Mouse (Mus musculus) heart, embryonic 14.5 days (tissue): ENCODE data around the gene Arrb1. TPM values are rescaled to one million over a fixed set of nuclear protein-coding genes. Genes with fewer than 3 reads are reported as not detected.

Experiments used
- ATAC-seq: fragments of 200-750 bp; cut with Nextera tagmentation; 2 replicates; pipeline ENCODE4 v1.8.0; 2017; ENCODE audit warnings: low read depth, moderate TSS enrichment; ENCODE audit not compliant: insufficient number of reproducible peaks, insufficient read depth, low FRiP score
- H3K27ac ChIP-seq, 2 experiments: fragments of 200-500 bp in 1 of 2; fragments of 300-500 bp in 1 of 2; sonication (generic) in 1 of 2; replicated peaks in 1 of 2; 2 replicates each; pipeline ENCODE4 v1.5.1; 2012 to 2014; ENCODE audit warnings: low read depth in 2 of 2, low read length in 2 of 2, control low read depth in 1 of 2, mild to moderate bottlenecking in 1 of 2, mixed read lengths in 1 of 2; ENCODE audit not compliant: control insufficient read depth in 1 of 2, insufficient read depth in 1 of 2
- H3K27me3 ChIP-seq: fragments of 300-500 bp; sonication (generic); 2 replicates; pipeline ENCODE4 v1.6.1; 2014; ENCODE audit warnings: mild to moderate bottlenecking, low read length, control low read depth; ENCODE audit not compliant: control insufficient read depth, insufficient read depth
- H3K36me3 ChIP-seq: fragments of 300-500 bp; sonication (generic); 2 replicates; pipeline ENCODE4 v1.6.1; 2014; ENCODE audit warnings: mild to moderate bottlenecking, control low read depth, low read length, mixed read lengths; ENCODE audit not compliant: control insufficient read depth, insufficient read depth
- H3K4me1 ChIP-seq, 2 experiments: fragments of 200-500 bp in 1 of 2; fragments of 300-500 bp in 1 of 2; sonication (generic) in 1 of 2; 2 replicates each; pipeline ENCODE4 v1.6.1; 2012 to 2014; ENCODE audit warnings: low read length in 2 of 2, control low read depth in 1 of 2, mixed read lengths in 1 of 2; ENCODE audit not compliant: control insufficient read depth in 2 of 2, insufficient read depth in 2 of 2
- H3K4me2 ChIP-seq: fragments of 300-500 bp; sonication (generic); 2 replicates; pipeline ENCODE4 v1.6.1; 2014; ENCODE audit warnings: mild to moderate bottlenecking, low read length
- H3K4me3 ChIP-seq, 2 experiments: fragments of 200-500 bp in 1 of 2; fragments of 300-500 bp in 1 of 2; sonication (generic) in 1 of 2; 2 replicates each; pipeline ENCODE4 v1.5.1; 2012 to 2014; ENCODE audit warnings: low read length in 2 of 2, mild to moderate bottlenecking in 2 of 2, control low read depth in 1 of 2, low read depth in 1 of 2, moderate library complexity in 1 of 2; ENCODE audit not compliant: control insufficient read depth in 1 of 2, insufficient read depth in 1 of 2
- H3K9ac ChIP-seq: fragments of 300-500 bp; sonication (generic); 2 replicates; pipeline ENCODE4 v1.6.1; 2014; ENCODE audit warnings: mild to moderate bottlenecking, low read length
- H3K9me3 ChIP-seq: fragments of 300-500 bp; sonication (generic); 2 replicates; pipeline ENCODE4 v1.6.1; 2016; ENCODE audit warnings: low read length, control low read depth; ENCODE audit not compliant: control insufficient read depth
- WGBS: fragments of 180-500 bp; shearing (Covaris S2); extraction: QIAGEN DNeasy Blood & Tissue Kit; methylation state at CpG from one replicate; pipeline ENCODE4 v1.1.7; 2014; 5-methylcytosine and 5-hydroxymethylcytosine counted together
- polyA plus RNA-seq: library from polyadenylated mRNA; unstranded; fragments of >200 nt; fragmentation: Nextera tagmentation; extraction: Ambion mirVana; gene quantifications from 2 replicates; pipeline ENCODE4 v1.2.1, GENCODE M21; 2014

The Arrb1 gene
- polyA plus RNA-seq, 1 experiment from 2014 or later = 4.1 TPM

- no peak overlapping the region for H3K9ac ChIP-seq
- H3K4me1 ChIP-seq = peaks cover 5 to 8% of the 10 kb centered on the region in 2 experiments; a peak in 3 of 4 replicates
- H3K36me3 ChIP-seq = 0 out of 2 replicates have a peak, but pooled peaks cover 5% of the 10 kb centered on the region
- peaks cover 5% of the 10 kb centered on the region; the same call in 1 of the 2 replicates for H3K27me3 ChIP-seq
- no peaks in the 10 kb centered on the region for H3K9me3 ChIP-seq
- 0 out of 4 replicates have a peak overlapping the region, but pooled peaks of 1 of the 2 experiments have one; percentile 16 for H3K27ac ChIP-seq
- 14% methylated on average over 16 of the region's 16 CpGs for WGBS
- no peak overlapping the region for H3K4me3 ChIP-seq
- H3K4me2 ChIP-seq = peak overlapping the region; percentile 7; the same call in 1 of the 2 replicates
- ATAC-seq = no peak
Observed at GRCm38 (mm10) chr7:99579491-99580190, 44.4 kb downstream of the Arrb1 start.

- Histone ChIP-seq H3K27ac (0 out of 4 replicates have a peak overlapping the region, but pooled peaks of 1 of the 2 experiments have one; percentile 16), H3K4me2 (peak overlapping the region; percentile 7; the same call in 1 of the 2 replicates), H3K9ac (no peak overlapping the region), H3K36me3 (0 out of 2 replicates have a peak, but pooled peaks cover 7% of the 10 kb centered on the region), H3K27me3 (peaks cover 5% of the 10 kb centered on the region; the same call in 1 of the 2 replicates), H3K4me1 (peaks cover 5 to 8% of the 10 kb centered on the region in 2 experiments; a peak in 3 of 4 replicates), H3K9me3 (no peaks in the 10 kb centered on the region), H3K4me3 (no peak overlapping the region)
- peak; percentile 51; the same call in 1 of the 2 replicates for ATAC-seq
- 19% methylated on average over 6 of the region's 6 CpGs for WGBS
Observed at GRCm38 (mm10) chr7:99580247-99580646, 45.0 kb downstream of the Arrb1 start.

- Histone ChIP-seq H3K4me3 (no peak overlapping the region), H3K9ac (no peak overlapping the region), H3K27ac (no peak overlapping the region), H3K9me3 (no peaks in the 10 kb centered on the region), H3K4me1 (peaks cover 5 to 8% of the 10 kb centered on the region in 2 experiments; a peak in 3 of 4 replicates), H3K27me3 (peaks cover 5% of the 10 kb centered on the region; the same call in 1 of the 2 replicates), H3K4me2 (no peak overlapping the region), H3K36me3 (0 out of 2 replicates have a peak, but pooled peaks cover 8% of the 10 kb centered on the region)
- no peak for ATAC-seq
- WGBS = 50% methylated on average over 7 of the region's 7 CpGs
Observed at GRCm38 (mm10) chr7:99582306-99582705, 47.0 kb downstream of the Arrb1 start.

GRCm38 (mm10) chr7:99582867-99583266 lies 47.6 kb downstream of the Arrb1 start:
- ATAC-seq = no peak
- no peak overlapping the region for H3K9ac ChIP-seq
- no peak overlapping the region for H3K4me3 ChIP-seq
- H3K36me3 ChIP-seq = 0 out of 2 replicates have a peak, but pooled peaks cover 11% of the 10 kb centered on the region
- no peak overlapping the region for H3K27ac ChIP-seq
- peaks cover 5 to 8% of the 10 kb centered on the region in 2 experiments; a peak in 3 of 4 replicates for H3K4me1 ChIP-seq
- H3K27me3 ChIP-seq = peaks cover 5% of the 10 kb centered on the region; the same call in 1 of the 2 replicates
- WGBS = 53% methylated on average over 4 of the region's 4 CpGs
- no peaks in the 10 kb centered on the region for H3K9me3 ChIP-seq
- no peak overlapping the region for H3K4me2 ChIP-seq

GRCm38 (mm10) chr7:99583625-99584024 lies 48.4 kb downstream of the Arrb1 start:
- Histone ChIP-seq H3K4me3 (no peak overlapping the region), H3K4me1 (peaks cover 5 to 8% of the 10 kb centered on the region in 2 experiments; a peak in 3 of 4 replicates), H3K9me3 (no peaks in the 10 kb centered on the region), H3K36me3 (0 out of 2 replicates have a peak, but pooled peaks cover 13% of the 10 kb centered on the region), H3K27me3 (peaks cover 5% of the 10 kb centered on the region; the same call in 1 of the 2 replicates), H3K4me2 (no peak overlapping the region), H3K27ac (no peak overlapping the region), H3K9ac (no peak overlapping the region)
- 65% methylated on average over 5 of the region's 5 CpGs for WGBS
- ATAC-seq = no peak

GRCm38 (mm10) chr7:99585976-99586375 lies 50.7 kb downstream of the Arrb1 start:
- no peak overlapping the region for H3K4me2 ChIP-seq
- no peak overlapping the region for H3K4me3 ChIP-seq
- H3K27ac ChIP-seq = no peak overlapping the region
- H3K9ac ChIP-seq = no peak overlapping the region
- H3K27me3 ChIP-seq = no peaks in the 10 kb centered on the region
- 85% methylated on average over 8 of the region's 8 CpGs for WGBS
- ATAC-seq = no peak
- 0 out of 2 replicates have a peak, but pooled peaks cover 15% of the 10 kb centered on the region for H3K36me3 ChIP-seq
- no peaks in the 10 kb centered on the region for H3K9me3 ChIP-seq
- H3K4me1 ChIP-seq = no peaks in the 10 kb centered on the region; a peak in 1 of 4 replicates

- Histone ChIP-seq H3K9ac (no peak overlapping the region), H3K4me3 (no peak overlapping the region), H3K36me3 (peaks cover 43% of the 10 kb centered on the region), H3K4me1 (peaks cover 0 to 4% of the 10 kb centered on the region in 2 experiments; a peak in 2 of 4 replicates), H3K4me2 (no peak overlapping the region), H3K27ac (no peak overlapping the region), H3K27me3 (no peaks in the 10 kb centered on the region), H3K9me3 (no peaks in the 10 kb centered on the region)
- 11% methylated on average over 3 of the region's 3 CpGs for WGBS
- ATAC-seq = no peak
Observed at GRCm38 (mm10) chr7:99590064-99590463, 54.8 kb downstream of the Arrb1 start.
